Mouse (Mus musculus) layer of hippocampus, adult 8-10 months (tissue): Measurements from ENCODE around the gene Calm1. TPM values are rescaled to one million over a fixed set of nuclear protein-coding genes. Genes with fewer than 3 reads are reported as not detected.
"Not testable (repeated sequence)": the region's sequence is repeated elsewhere in the genome, so short reads cannot be mapped to it uniquely, and the experiment has no call there.

ENCODE experiments used
- DNase-seq, 2 experiments: peaks; one replicate each; pipeline ENCODE4 v3.0.0; 2022; ENCODE audit warnings: low spot score in 2 of 2
- total RNA-seq, 4 experiments: library from RNA; stranded (reverse); gene quantifications; 2 replicates each; pipeline ENCODE4 v1.2.4; 2022

The Calm1 gene
- total RNA-seq, 4 experiments from 2014 or later, result 1,770 to 1,934 (median 1,827) TPM

DNA sequence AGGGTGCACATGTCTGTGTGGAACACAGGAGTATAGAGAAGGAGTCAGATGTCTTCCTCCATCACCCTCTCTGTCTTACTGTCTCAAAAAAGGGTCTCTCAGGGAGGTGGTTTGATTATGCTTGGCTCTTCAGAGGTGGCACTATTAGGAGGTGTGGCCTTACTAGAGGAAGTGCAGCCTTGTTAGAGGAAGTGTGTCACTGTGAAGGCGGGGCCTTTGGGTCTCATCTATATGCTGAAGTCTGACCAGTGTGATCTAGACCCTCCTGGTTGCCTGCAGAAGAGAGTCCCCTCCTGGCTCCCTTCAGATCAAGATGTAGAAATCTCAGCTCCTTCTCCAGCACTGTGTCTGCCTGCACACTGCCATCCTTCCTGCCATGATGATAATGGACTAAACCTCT, 5.1 kb upstream of the Calm1 start:
- DNase-seq, result no peak

DNA sequence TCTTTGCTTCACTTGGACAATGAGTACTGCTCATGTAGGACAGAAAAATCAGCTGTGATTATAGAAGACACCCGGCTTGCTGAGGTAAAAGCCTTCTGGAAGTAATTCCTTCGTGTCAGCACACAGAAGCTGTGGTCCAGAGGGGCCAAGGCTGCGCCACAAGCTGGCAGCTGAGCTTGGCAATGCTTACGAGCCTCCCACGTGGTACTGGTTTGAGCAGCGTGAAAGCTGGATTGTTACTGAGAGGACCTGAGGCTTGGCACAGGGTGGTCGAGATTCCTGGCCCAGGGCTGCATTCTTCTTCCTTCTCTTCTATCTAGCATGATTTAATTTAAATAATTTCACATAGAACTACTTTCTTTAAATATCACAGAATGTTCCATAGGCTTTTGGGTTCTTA, 2.4 kb upstream of the Calm1 start:
- DNase-seq, result no peak

DNA sequence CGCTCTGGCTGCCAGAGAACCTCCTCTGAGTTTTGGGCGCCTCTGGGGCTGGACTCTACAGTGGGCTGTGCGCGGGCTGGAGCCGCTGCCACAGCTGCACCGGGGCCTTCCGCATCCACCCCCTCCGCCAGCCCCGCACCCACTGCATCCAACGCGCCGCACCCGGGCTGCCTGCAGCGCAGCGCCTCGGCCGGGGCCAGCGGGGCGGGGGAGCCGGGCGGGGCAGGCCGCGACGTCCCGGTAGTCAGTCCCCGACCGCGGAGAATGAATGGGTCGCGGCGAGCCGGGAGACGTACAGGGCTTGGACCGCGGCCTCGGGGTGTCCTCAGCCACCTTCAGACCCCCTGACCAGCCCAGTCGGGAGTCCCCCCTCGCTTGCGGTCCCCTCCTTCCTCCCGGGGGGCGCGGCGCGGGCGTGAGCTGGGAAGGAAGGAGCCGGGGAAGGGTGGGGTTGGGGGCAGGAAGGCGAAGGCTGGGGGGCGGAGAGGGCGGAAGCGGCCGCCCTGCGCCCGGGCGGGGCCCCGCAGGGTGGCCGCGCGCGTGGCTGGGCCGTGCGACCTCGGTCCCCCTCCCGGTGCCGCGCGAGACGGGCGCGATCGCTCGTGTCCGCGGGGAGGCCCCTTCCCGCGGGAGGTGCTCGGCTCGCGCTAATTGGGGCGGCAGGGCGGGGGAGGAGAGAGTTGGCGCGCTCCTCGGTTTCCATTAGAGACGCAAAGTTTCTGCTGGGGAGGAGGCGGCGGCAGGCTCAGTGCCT, 833 bp downstream of the Calm1 start:
- DNase-seq, result peak; percentile 46 to 76

- DNase-seq, result peak; percentile 46 to 69
Observed at GRCm38 (mm10) chr12:100200645-100201362, 1.6 kb downstream of the Calm1 start.

GRCm38 (mm10) chr12:100201363-100201711, 2.1 kb downstream of the Calm1 start:
- DNase-seq, result peak in 1 of 2 experiments; percentile 1

- peak; percentile 92 to 98 for DNase-seq
Observed at GRCm38 (mm10) chr12:100201838-100202237, 2.6 kb downstream of the Calm1 start.

- DNase-seq, result peak in 1 of 2 experiments; percentile 5
Observed at GRCm38 (mm10) chr12:100203759-100204158, 4.5 kb downstream of the Calm1 start.

DNA sequence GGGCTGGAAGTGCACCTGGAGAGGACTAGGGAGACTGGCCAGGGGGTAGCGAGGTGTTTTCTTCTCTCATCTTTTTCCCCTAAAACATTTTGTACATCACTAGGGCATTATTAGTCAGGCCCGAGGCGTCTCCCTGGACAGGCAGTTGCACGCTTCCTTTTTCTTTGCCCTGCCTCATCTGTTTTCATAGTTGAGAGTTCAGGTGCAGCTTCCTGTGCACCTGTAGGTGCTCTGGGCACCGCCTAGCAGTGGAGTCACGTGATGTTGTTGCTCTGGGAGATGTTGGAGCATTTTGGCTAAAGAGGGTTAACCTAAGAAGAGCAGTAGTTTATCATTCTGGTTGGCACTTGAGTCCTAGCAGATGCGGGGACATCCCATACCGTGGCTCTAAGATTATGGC, 5.9 kb downstream of the Calm1 start:
- peak in 1 of 2 experiments; percentile 3 for DNase-seq

GRCm38 (mm10) chr12:100206521-100206920, 7.3 kb downstream of the Calm1 start:
- no peak for DNase-seq

- DNase-seq, result no peak
Observed at GRCm38 (mm10) chr12:100206926-100207325, 7.7 kb downstream of the Calm1 start.

DNA sequence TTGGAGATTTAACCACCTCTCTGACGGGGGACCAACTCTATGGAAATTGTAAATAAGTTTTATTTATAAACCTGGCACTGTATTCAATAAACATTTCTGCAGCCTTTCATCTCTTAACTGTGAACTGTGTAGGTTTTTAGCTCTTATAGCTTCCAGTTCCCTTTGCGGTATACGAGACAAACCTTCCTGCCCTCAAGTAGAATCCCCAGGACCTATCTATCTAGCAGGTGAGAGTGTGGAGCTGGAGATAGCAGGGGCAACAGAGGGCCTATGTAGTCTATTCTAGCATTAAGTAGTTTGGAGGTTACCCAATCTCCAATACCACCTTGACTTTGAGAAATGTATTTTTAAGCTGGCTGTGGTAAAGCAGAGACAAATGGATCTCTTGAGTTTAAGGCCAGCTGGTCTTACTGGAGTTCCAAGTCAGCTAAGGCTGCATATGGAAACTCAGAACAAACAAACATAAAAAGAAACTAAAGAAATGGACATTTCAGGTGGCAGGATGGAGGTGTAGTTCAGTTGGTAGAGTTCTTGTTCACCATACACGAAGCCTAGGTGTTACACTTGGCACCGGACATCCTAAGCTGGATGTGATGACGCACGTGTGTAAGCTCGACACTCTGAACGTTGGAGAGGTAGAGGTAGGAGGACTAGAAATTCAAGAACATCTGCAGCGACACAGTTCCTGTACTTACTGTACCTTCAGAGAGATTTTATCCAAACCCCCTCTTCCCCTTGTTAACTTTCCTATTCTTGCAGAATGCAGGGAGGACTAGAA, 10.7 kb downstream of the Calm1 start:
- DNase-seq, result no peak

DNA sequence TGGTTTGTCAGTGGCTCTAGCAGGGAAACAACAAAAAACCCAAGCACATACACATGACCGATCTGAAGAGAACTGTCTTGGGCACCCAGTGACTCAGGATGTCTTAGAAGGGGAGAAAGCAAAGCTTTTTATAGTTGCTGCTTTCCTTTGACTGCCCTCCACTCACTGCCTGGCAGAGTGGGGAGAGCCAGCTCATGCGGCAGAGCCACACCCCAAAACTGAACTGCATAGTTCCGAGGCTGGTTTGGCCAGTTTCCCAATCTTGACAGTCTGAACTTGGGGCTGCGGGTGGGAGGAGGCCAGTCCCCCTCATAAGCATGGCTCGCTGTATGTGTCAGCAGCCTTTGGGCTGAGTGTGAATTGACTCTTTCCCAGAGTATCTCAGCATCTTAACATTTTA, 11.7 kb downstream of the Calm1 start:
- DNase-seq, result no peak

- DNase-seq, result no peak
Observed at GRCm38 (mm10) chr12:100211453-100212185, 12.4 kb downstream of the Calm1 start.

GRCm38 (mm10) chr12:100212397-100212796, 13.2 kb downstream of the Calm1 start:
- DNase-seq, result no peak

DNA sequence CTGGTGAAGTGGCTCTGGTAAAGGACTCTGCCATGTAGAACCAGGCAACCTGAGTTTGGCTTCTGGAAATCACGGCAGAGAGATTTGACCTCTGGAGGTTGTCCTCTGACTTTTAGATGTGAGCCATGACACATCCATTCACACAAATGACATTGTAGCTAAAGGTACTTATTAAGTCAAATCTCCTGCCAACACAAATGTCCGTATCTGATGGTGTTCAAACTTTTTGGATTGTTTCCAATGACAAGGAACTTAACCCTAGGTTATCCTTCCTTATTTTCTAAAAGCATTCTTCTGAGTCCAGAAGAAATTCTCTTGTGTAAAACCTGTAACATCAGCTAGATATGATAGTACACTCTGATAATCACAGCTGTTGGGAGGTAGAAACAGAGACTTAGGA, 13.9 kb downstream of the Calm1 start:
- no peak for DNase-seq

DNA sequence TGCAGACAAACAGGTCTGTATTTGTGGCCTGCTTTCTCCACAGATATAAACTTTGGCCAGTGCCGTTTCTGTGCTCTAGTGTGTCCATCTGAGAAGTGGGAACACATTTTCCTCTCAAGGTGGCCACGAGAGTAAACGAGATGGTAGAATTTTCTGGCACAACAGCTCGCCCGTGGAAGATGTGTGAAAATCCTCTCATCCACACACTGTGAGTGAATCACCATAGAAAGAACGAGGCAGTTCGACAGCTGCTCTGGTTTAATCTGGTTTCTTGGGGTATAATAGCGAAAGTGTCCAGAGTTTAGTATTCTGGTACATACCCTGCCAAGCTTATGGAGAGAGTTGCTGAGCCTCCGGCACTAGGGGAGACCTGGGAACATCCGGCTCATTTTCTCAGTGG, 14.9 kb downstream of the Calm1 start:
- DNase-seq, result no peak

GRCm38 (mm10) chr12:100214738-100215137, 15.5 kb downstream of the Calm1 start:
- DNase-seq, result no peak

DNA sequence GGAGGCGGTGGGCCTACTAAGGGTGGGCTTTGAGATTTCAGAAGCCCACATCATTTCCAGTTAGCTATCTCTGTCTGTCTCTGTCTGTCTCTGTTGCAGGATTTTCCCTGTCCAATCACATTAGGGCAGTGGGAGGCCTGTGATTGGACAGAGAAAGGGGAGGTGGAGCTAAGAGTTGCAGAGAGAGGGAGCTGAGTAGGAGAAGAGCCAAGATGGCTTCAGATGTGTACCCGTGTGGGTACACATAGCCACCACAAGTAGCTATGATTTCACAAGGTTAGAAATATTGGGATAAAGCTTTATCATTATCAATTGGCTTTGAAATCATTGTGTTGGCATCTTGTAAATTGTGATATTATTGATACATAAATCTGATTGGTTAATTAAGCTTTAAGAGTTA, 17.9 kb downstream of the Calm1 start:
- DNase-seq, result not testable (repeated sequence)

GRCm38 (mm10) chr12:100220012-100220411, 20.8 kb downstream of the Calm1 start:
- no peak for DNase-seq

DNA sequence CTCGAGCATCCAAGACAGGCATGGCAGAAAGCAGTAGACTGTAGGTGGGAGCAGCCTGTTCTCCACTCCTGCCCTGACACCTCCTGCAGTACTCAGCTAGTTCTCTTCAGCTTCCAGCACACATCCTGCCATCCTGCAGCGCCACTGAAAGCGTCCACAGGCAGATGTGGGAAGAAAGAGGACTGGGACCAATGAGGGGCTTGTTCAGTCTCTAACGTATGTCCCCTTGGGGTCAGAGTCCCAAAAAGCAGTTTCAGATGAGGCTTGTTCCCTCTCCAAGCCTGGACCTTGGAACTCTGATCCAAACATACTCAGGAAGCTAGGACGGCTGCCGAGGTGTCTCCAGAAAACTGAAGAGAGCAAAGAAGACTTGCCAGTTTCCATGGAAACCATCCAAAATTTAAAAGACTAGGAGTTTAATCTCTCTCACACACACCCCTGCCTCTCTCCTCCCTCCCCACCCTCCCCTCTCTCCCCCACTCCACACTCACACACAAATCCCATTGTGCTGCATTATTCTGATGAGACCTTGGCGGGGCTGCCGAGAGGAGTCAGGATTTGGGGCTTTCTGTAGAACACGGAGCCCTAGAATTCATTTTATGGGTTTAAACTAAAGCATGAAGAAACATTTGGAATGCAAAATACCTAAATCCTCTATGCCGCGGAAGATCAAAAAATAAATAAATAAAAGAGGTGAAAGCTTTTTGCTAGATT, 22.5 kb downstream of the Calm1 start:
- no peak for DNase-seq
